ENCODE assay signal across 11 mouse cellular contexts in genomic region chr1:40619093-40619492, GRCm38 (mm10). TPM values are rescaled to one million over a fixed set of nuclear protein-coding genes. Genes with fewer than 3 reads are reported as not detected.
DNase-seq lines count a peak whose midpoint lies in the region; ATAC-seq and TF ChIP-seq lines count a peak whose summit lies in the region.
"Had no signal": no experiment of that assay in that cellular context is flagged by ENCODE, and none has a peak within 500 bp of the region (broad histone marks: within the 10 kb centered on the region; RNA-seq: fewer than 3 reads in every experiment).

No protein-coding gene starts in this region.

- no peak overlapping the region for H3K4me3 ChIP-seq in midbrain, embryonic 12.5 days
- no peak overlapping the region for H3K4me3 ChIP-seq in midbrain, embryonic 15.5 days
- no peak overlapping the region for H3K4me3 ChIP-seq in cerebellum, adult 2 months (replicated peaks; ENCODE audit: insufficient read depth, low read depth, low read length)

- H3K4me2 ChIP-seq in midbrain, embryonic 12.5 days (replicated peaks): no peak overlapping the region
- H3K4me2 ChIP-seq in midbrain, embryonic 15.5 days: no peak overlapping the region

- no peak for TF ChIP-seq POLR2A in cerebellum, adult 2 months (IDR thresholded peaks at IDR 0.05; ENCODE audit: borderline replicate concordance, insufficient read depth, low read length)

- H3K4me1 ChIP-seq in midbrain, embryonic 12.5 days: no peaks in the 10 kb centered on the region
- no peaks in the 10 kb centered on the region for H3K4me1 ChIP-seq in midbrain, embryonic 15.5 days
- H3K4me1 ChIP-seq in cerebellum, adult 2 months (ENCODE audit: control insufficient read depth, insufficient read depth, low read length): no peaks in the 10 kb centered on the region

- WGBS in midbrain, embryonic 12.5 days: 83% methylated on average over 5 of the region's 5 CpGs
- 81% methylated on average over 5 of the region's 5 CpGs for WGBS in midbrain, embryonic 15.5 days
- WGBS in cerebellum, adult 2 months: 73% methylated on average over 5 of the region's 5 CpGs

- H3K9me3 ChIP-seq in midbrain, embryonic 12.5 days: no peaks in the 10 kb centered on the region
- H3K9me3 ChIP-seq in midbrain, embryonic 15.5 days: no peaks in the 10 kb centered on the region

- no peaks in the 10 kb centered on the region for H3K27me3 ChIP-seq in midbrain, embryonic 12.5 days
- H3K27me3 ChIP-seq in midbrain, embryonic 15.5 days (replicated peaks): no peaks in the 10 kb centered on the region
- no peaks in the 10 kb centered on the region for H3K27me3 ChIP-seq in cerebellum, adult 2 months (ENCODE audit: control insufficient read depth, insufficient read depth, low read length)

- 0 out of 2 replicates have a peak, but pooled peaks have one; percentile 16 for ATAC-seq in midbrain, embryonic 12.5 days (ENCODE audit: low FRiP score, low read depth)
- ATAC-seq in midbrain, embryonic 15.5 days (replicated peaks): no peak

- H3K9ac ChIP-seq in midbrain, embryonic 12.5 days (replicated peaks): no peak overlapping the region
- no peak overlapping the region for H3K9ac ChIP-seq in midbrain, embryonic 15.5 days

- no peak for TF ChIP-seq CTCF in cerebellum, adult 2 months (IDR thresholded peaks at IDR 0.05; ENCODE audit: borderline replicate concordance, insufficient read depth, low read depth, low read length)

- DNase-seq in heart, adult 11 months: peak; percentile 87
- no peak for DNase-seq in heart, adult 9 months (ENCODE audit: low spot score in 2 of 2)
- peak; percentile 21 for DNase-seq in adipocyte (ENCODE audit: low spot score)
- DNase-seq in kidney, postnatal 36 days: peak; percentile 16 to 61
- no peak for DNase-seq in cerebellum, adult 2 months
- no peak for DNase-seq in lung, adult 18-20 months
- DNase-seq: adrenal gland, postnatal 25 days; gastrocnemius, postnatal 14 days had no signal

- no peaks in the 10 kb centered on the region for H3K36me3 ChIP-seq in midbrain, embryonic 12.5 days
- no peaks in the 10 kb centered on the region for H3K36me3 ChIP-seq in midbrain, embryonic 15.5 days (replicated peaks)

- no peak overlapping the region for H3K27ac ChIP-seq in midbrain, embryonic 12.5 days (replicated peaks)
- no peak overlapping the region for H3K27ac ChIP-seq in midbrain, embryonic 15.5 days
- no peak overlapping the region for H3K27ac ChIP-seq in cerebellum, adult 2 months (ENCODE audit: insufficient read depth, low read length)

RNA-seq across cellular contexts. Expression of gene Slc9a4, which starts 39.2 kb away (rescaled TPM):
- polyA plus RNA-seq in midbrain, embryonic 12.5 days (2016; fragmentation: Nextera tagmentation; extraction: Ambion mirVana): not detected in 2 replicates
- polyA plus RNA-seq in midbrain, embryonic 15.5 days (2015; fragmentation: Nextera tagmentation; extraction: Ambion mirVana): not detected in 2 replicates
- 0.17 and 0.20 TPM in 2 replicates for polyA plus RNA-seq in cerebellum, adult 2 months (2012; rRNA removed)
- polyA plus RNA-seq: lung, embryonic 16.5 days had no signal

Comparison
In these comparisons a context has a peak if more than half of its experiments do, and no peak if none do; other contexts are left out.
1. DNase-seq: peak in heart, adult 11 months (single experiment), adipocyte (single experiment) and kidney, postnatal 36 days (2 of 2); none in heart, adult 9 months (0 of 2), cerebellum, adult 2 months (0 of 2) and lung, adult 18-20 months (0 of 2).